Mouse (Mus musculus) liver, adult (tissue): ENCODE results near the gene Olfr589.
"Not testable (repeated sequence)": the region's sequence is repeated elsewhere in the genome, so short reads cannot be mapped to it uniquely, and the experiment has no call there.

Experiments
- GATA4 ChIP-seq: IDR thresholded peaks from 2 replicates; pipeline ENCODE4 v1.6.1; 2014; ENCODE audit warnings: mild to moderate bottlenecking, low read length; ENCODE audit not compliant: insufficient replicate concordance

Gene Olfr589

DNA sequence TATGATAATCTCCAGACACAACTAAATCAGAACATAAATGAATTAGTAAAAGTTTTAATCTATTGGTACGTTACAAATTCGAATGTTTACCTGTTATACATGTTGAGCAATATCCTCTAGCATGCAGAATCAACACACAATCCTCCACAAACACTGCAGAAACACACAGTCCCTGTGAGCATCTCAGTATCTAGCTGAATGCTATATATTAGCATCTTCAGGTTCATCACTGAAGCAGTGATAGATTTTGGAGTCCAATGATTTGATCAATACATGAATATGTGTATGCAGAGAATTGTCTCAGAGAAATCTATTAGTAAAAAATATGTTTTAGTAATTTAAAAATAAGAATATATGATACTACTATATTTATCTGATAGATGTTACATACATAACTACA, at the start of gene Olfr589:
Gene Olfr589 (minus strand): TSS at position 101 of the 400 bp plus-strand sequence.
- TF ChIP-seq GATA4, result no peak

DNA sequence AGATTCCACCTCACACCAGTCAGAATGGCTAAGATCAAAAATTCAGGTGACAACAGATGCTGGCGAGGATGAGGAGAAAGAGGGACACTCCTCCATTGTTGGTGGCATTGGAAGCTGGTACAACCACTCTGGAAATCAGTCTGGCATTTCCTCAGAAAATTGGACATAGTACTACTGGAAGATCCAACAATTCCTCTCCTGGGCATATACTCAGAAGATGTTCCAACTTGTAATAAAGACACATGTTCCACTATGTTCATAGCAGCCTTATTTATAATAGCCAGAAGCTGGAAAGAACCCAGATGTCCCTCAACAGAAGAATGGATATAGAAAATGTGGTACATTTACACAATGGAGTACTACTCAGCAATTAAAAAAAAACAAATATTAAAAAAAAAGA, 28.3 kb upstream of the Olfr589 start, which contains the start of gene Olfr592:
Gene Olfr592 (plus strand): TSS at position 301 of the 400 bp plus-strand sequence.
- TF ChIP-seq GATA4, result not testable (repeated sequence)

DNA sequence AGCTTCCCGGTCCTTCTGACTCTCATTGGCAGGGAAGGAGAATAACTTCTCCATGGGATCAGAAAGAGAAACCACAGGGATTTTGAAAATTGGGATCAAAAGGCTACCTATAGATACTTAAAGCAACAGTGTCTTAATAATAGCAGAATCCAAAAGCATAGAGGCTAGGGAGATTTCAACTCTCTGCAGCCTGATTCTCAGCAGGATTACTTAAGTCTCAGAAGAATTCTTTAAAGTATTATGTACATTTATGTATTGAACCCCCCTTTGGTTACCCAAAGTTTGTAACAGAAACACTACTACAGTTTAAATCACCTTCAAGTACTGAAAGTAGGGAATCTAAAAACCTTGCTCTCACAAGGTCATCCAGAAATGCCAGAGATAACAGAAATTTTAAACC, 22.1 kb upstream of the Olfr589 start, which contains the start of gene Olfr591:
Gene Olfr591 (minus strand): TSS at position 101 of the 400 bp plus-strand sequence.
- no peak for TF ChIP-seq GATA4

DNA sequence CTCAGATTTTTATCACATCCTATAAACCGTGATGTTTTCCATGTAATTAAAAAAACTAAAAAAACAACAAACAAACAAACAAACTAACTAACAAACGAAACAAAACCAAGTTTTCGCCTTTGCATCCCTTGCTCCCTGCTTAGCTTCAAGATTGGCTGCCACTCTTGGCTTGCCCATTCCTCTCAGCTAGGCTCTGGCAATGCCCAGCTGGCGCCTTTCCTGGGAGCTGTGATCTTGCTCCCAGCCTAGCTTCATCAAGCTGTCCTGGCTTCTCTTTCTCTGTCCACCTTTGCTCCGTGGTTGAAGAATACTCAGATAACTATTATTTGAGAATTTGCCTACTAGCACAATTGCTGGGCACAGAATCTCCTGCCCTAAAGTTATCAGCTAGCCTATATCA, 13.5 kb upstream of the Olfr589 start:
- no peak for TF ChIP-seq GATA4

DNA sequence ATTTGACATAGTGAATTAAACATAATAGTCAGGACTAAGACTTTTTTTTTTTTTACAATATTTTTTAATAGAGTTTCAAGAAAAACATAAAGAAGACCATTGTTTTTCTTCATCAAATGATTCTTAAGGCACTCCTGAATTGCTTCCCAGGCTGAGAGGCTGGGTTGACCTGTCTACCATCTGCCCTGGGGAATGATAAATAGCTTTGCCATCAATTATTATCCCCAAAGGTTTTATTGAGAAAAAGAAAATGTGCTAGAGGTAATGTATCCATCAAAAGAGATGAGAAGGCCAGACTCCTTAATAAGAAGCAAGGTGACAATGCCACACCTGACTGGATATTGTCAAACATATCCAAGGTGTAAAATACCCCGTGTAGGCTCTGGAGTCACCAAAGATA, 15.6 kb downstream of the Olfr589 start, which contains the start of gene Olfr588-ps1:
Gene Olfr588-ps1 (plus strand): TSS at position 301 of the 400 bp plus-strand sequence.
- no peak for TF ChIP-seq GATA4

DNA sequence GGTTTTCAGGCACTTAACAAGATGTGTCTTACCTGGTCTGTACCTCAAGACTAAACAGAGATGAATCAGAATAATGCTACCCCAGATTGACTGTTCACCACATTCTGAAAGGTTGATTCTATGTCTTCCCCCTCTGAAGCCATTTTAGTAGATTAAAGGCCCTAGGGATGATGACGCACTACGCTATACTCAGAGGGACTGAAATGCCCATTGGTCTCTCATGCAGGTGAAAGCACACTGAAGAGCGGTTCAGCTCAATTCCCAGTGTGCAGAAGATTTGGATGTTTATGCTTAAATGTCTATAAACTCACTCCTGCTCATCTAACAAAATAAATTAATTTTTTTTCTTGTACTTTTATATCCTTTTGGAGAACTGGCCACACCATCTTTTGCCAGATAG, 30.6 kb downstream of the Olfr589 start, which contains the start of gene Olfr586:
Gene Olfr586 (minus strand): TSS at position 101 of the 400 bp plus-strand sequence.
- no peak for TF ChIP-seq GATA4

DNA sequence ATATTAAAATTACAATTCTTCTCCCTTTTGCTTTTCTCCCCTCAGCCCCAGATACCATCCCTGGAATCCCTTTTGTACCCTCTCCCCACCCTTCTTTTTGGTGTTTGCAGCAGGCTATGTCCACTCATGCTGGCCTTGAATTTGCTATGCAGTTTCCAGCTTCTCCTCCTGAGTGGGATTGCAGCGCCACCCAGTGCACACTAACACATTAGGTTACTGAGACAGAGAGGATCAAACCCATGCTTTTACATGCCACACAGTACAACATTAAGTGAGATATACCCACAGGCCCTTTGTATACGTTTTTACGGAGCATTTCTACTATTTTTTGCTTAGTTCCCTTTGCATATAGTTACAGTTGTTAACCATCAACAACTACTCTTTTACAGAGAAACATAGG, 36.8 kb downstream of the Olfr589 start:
- no peak for TF ChIP-seq GATA4
